Mouse (Mus musculus): Measurements from ENCODE around the gene Mchr1. TPM values are rescaled to one million over a fixed set of nuclear protein-coding genes. Genes with fewer than 3 reads are reported as not detected.

Gene Mchr1
- polyA plus RNA-seq, 1 experiment from 2014 or later, result 1.2 TPM

DNA sequence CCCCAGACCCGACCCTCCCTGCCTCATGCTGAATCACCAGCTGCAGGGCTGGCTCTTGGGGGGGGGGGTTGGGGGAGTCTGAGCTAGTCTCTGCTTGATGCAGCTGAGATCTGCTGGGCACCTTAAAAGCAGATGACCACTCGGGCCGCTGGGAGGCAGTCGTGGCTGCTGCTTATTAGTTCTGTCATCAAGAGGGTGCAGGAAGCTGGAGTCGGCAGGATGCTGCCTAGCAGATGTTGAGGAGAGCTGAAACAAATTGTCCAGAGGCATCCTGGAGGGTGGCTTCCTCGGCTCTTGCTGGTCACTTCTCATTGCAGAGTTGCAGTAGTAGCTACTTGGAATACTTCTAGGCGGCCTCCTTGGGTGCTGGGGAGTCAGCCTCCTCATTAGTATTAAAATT, 4.0 kb downstream of the Mchr1 start:
- Histone ChIP-seq H3K36me3 (ENCODE audit: control insufficient read depth, insufficient read depth, low read length) (no peaks in the 10 kb centered on the region), H3K9me3 (ENCODE audit: control insufficient read depth, low read length) (no peaks in the 10 kb centered on the region), H3K4me1 (replicated peaks; ENCODE audit: control insufficient read depth, insufficient read depth, low read length) (peaks cover 12% of the 10 kb centered on the region), H3K9ac (ENCODE audit: low read length) (no peak overlapping the region), H3K4me2 (ENCODE audit: low read depth, low read length) (no peak overlapping the region), H3K4me3 (ENCODE audit: low read length) (no peak overlapping the region), H3K27me3 (ENCODE audit: control insufficient read depth, insufficient read depth, low read depth, low read length) (peaks cover 12% of the 10 kb centered on the region), H3K27ac (ENCODE audit: low read length) (no peak overlapping the region)
- WGBS, result 22% methylated on average over 7 of the region's 7 CpGs
- ATAC-seq (ENCODE audit: low read depth), result peak; percentile 59; the same call in 1 of the 2 replicates

DNA sequence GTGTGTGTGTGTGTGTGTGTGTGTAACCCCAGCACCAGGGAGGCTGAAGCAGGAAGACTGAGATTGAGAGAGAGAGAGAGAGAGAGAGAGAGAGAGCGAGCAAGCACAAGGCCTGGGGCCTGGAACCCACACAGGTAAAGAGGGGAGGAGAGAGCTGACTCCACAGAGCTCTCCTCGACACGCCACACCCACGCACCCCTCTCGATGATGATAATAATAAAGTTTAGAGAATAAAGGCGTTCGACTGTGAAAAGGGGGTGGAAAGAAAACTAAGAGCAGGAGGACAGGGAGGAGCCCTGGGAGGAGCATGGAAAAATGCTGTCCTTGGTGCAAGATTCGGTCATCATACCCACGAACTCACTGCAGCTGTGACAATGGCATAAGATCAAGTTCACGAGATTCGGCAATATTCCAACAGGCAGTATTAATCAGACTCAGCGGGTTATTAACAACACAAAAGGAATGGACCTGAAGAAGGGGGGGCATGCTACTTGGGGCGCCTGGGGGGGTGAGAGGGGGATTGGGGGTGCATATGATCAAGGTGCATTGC, 4.6 kb downstream of the Mchr1 start:
- Histone ChIP-seq H3K27ac (ENCODE audit: low read length) (no peak overlapping the region), H3K27me3 (ENCODE audit: control insufficient read depth, insufficient read depth, low read depth, low read length) (peaks cover 8% of the 10 kb centered on the region), H3K4me2 (ENCODE audit: low read depth, low read length) (no peak overlapping the region), H3K4me3 (ENCODE audit: low read length) (no peak overlapping the region), H3K36me3 (ENCODE audit: control insufficient read depth, insufficient read depth, low read length) (0 out of 2 replicates have a peak, but pooled peaks cover 3% of the 10 kb centered on the region), H3K9ac (ENCODE audit: low read length) (no peak overlapping the region), H3K4me1 (replicated peaks; ENCODE audit: control insufficient read depth, insufficient read depth, low read length) (peaks cover 9% of the 10 kb centered on the region), H3K9me3 (ENCODE audit: control insufficient read depth, low read length) (peaks cover 3% of the 10 kb centered on the region)
- WGBS, result 63% methylated on average over 13 of the region's 13 CpGs
- ATAC-seq (ENCODE audit: low read depth), result no peak

DNA sequence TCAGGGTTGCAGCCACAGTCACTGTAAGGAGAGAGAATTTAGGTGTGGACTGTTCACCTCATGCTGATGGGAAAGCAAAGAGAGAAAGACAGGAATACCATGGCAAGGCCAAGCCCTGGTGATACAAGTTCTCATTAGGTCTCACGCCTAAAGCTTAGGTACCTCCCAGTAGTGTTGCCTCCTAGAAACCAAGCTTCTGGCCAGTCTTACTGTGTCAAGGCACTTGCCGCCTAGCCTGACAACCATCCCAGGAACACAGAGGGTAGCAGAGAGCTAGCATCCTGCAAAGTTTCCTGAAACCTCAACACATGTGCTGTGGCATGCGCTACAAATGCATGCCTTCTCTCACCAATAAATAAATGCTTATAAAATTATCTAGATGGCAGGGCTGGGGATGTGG, 11.6 kb downstream of the Mchr1 start:
- no peak for ATAC-seq (ENCODE audit: low read depth)
- Histone ChIP-seq H3K4me2 (ENCODE audit: low read depth, low read length) (peak overlapping the region; percentile 54), H3K4me3 (ENCODE audit: low read length) (peak overlapping the region; percentile 41), H3K9ac (ENCODE audit: low read length) (peak overlapping the region; percentile 57), H3K27ac (ENCODE audit: low read length) (peak overlapping the region; percentile 95), H3K9me3 (ENCODE audit: control insufficient read depth, low read length) (peaks cover 3% of the 10 kb centered on the region), H3K4me1 (replicated peaks; ENCODE audit: control insufficient read depth, insufficient read depth, low read length) (peaks cover 8% of the 10 kb centered on the region; the same call in 1 of the 2 replicates), H3K27me3 (ENCODE audit: control insufficient read depth, insufficient read depth, low read depth, low read length) (no peaks in the 10 kb centered on the region), H3K36me3 (ENCODE audit: control insufficient read depth, insufficient read depth, low read length) (0 out of 2 replicates have a peak, but pooled peaks cover 3% of the 10 kb centered on the region)
- WGBS, result 82% methylated on average over 3 of the region's 3 CpGs

- H3K9ac ChIP-seq (ENCODE audit: low read length), result peak overlapping the region; percentile 57
- WGBS, result 2% methylated on average over 13 of the region's 13 CpGs
Measured at GRCm38 (mm10) chr15:81247583-81248340, 12.5 kb downstream of the Mchr1 start.

GRCm38 (mm10) chr15:81248341-81248679, 13.0 kb downstream of the Mchr1 start:
- H3K27ac ChIP-seq (ENCODE audit: low read length), result peak overlapping the region; percentile 95
- 0 out of 2 replicates have a peak, but pooled peaks cover 3% of the 10 kb centered on the region for H3K36me3 ChIP-seq (ENCODE audit: control insufficient read depth, insufficient read depth, low read length)
- H3K4me1 ChIP-seq (replicated peaks; ENCODE audit: control insufficient read depth, insufficient read depth, low read length), result peaks cover 8% of the 10 kb centered on the region; the same call in 1 of the 2 replicates
- H3K9ac ChIP-seq (ENCODE audit: low read length), result no peak overlapping the region
- H3K4me3 ChIP-seq (ENCODE audit: low read length), result no peak overlapping the region
- peak overlapping the region; percentile 54 for H3K4me2 ChIP-seq (ENCODE audit: low read depth, low read length)
- H3K9me3 ChIP-seq (ENCODE audit: control insufficient read depth, low read length), result peaks cover 3% of the 10 kb centered on the region
- H3K27me3 ChIP-seq (ENCODE audit: control insufficient read depth, insufficient read depth, low read depth, low read length), result no peaks in the 10 kb centered on the region
- WGBS, result 44% methylated on average over 4 of the region's 4 CpGs
- ATAC-seq (ENCODE audit: low read depth), result peak; percentile 51; the same call in 1 of the 2 replicates

More at GRCm38 (mm10) chr15:81247583-81248340, 12.5 kb downstream of the Mchr1 start:
- H3K27ac ChIP-seq (ENCODE audit: low read length), result peak overlapping the region; percentile 95
- peak overlapping the region; percentile 41 for H3K4me3 ChIP-seq (ENCODE audit: low read length)
- no peaks in the 10 kb centered on the region for H3K27me3 ChIP-seq (ENCODE audit: control insufficient read depth, insufficient read depth, low read depth, low read length)
- H3K36me3 ChIP-seq (ENCODE audit: control insufficient read depth, insufficient read depth, low read length), result 0 out of 2 replicates have a peak, but pooled peaks cover 3% of the 10 kb centered on the region
- H3K4me2 ChIP-seq (ENCODE audit: low read depth, low read length), result peak overlapping the region; percentile 54
- peak; percentile 94 for ATAC-seq (ENCODE audit: low read depth)
- peaks cover 8% of the 10 kb centered on the region; the same call in 1 of the 2 replicates for H3K4me1 ChIP-seq (replicated peaks; ENCODE audit: control insufficient read depth, insufficient read depth, low read length)
- peaks cover 3% of the 10 kb centered on the region for H3K9me3 ChIP-seq (ENCODE audit: control insufficient read depth, low read length)

- peaks cover 8% of the 10 kb centered on the region; the same call in 1 of the 2 replicates for H3K4me1 ChIP-seq (replicated peaks; ENCODE audit: control insufficient read depth, insufficient read depth, low read length)
- H3K4me2 ChIP-seq (ENCODE audit: low read depth, low read length), result no peak overlapping the region
- H3K4me3 ChIP-seq (ENCODE audit: low read length), result no peak overlapping the region
- H3K9ac ChIP-seq (ENCODE audit: low read length), result no peak overlapping the region
- H3K36me3 ChIP-seq (ENCODE audit: control insufficient read depth, insufficient read depth, low read length), result 0 out of 2 replicates have a peak, but pooled peaks cover 3% of the 10 kb centered on the region
- H3K27ac ChIP-seq (ENCODE audit: low read length), result peak overlapping the region; percentile 95
- peaks cover 3% of the 10 kb centered on the region for H3K9me3 ChIP-seq (ENCODE audit: control insufficient read depth, low read length)
- 82% methylated on average over 4 of the region's 4 CpGs for WGBS
- H3K27me3 ChIP-seq (ENCODE audit: control insufficient read depth, insufficient read depth, low read depth, low read length), result no peaks in the 10 kb centered on the region
- no peak for ATAC-seq (ENCODE audit: low read depth)
Measured at GRCm38 (mm10) chr15:81248951-81249579, 13.8 kb downstream of the Mchr1 start.

DNA sequence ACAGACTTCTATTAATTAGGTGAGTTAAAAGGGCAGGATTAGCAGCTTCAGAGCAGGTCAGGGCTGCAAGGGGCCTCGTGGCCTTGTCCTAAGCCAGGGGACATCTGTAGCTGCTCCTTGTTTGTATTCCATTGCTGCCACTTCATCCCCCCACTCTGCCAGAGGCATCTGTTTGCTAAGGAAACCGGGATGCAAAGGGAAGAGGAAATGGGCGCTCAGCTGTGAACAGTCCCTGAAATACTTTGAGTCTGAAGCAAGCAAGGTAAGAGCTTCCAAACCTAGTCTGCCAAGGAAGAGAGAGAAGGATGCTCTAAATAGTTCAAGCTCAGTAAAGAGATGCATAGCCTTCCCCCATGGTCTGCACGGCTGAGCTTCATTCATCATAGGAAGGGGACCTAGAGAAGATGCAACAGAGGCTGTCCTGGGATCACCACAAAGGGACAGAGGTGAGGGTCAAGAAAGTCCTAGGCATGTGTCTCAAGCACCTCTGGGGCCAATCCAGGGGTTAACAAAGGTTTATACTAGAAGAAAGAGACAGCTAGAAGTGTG, 17.4 kb downstream of the Mchr1 start:
- H3K36me3 ChIP-seq (ENCODE audit: control insufficient read depth, insufficient read depth, low read length), result no peaks in the 10 kb centered on the region
- H3K4me3 ChIP-seq (ENCODE audit: low read length), result no peak overlapping the region
- no peak overlapping the region for H3K27ac ChIP-seq (ENCODE audit: low read length)
- no peak for ATAC-seq (ENCODE audit: low read depth)
- no peak overlapping the region for H3K9ac ChIP-seq (ENCODE audit: low read length)
- H3K9me3 ChIP-seq (ENCODE audit: control insufficient read depth, low read length), result no peaks in the 10 kb centered on the region
- H3K4me1 ChIP-seq (replicated peaks; ENCODE audit: control insufficient read depth, insufficient read depth, low read length), result peaks cover 3% of the 10 kb centered on the region; the same call in 1 of the 2 replicates
- no peaks in the 10 kb centered on the region for H3K27me3 ChIP-seq (ENCODE audit: control insufficient read depth, insufficient read depth, low read depth, low read length)
- no peak overlapping the region for H3K4me2 ChIP-seq (ENCODE audit: low read depth, low read length)
- WGBS, result 38% methylated on average over 4 of the region's 4 CpGs

DNA sequence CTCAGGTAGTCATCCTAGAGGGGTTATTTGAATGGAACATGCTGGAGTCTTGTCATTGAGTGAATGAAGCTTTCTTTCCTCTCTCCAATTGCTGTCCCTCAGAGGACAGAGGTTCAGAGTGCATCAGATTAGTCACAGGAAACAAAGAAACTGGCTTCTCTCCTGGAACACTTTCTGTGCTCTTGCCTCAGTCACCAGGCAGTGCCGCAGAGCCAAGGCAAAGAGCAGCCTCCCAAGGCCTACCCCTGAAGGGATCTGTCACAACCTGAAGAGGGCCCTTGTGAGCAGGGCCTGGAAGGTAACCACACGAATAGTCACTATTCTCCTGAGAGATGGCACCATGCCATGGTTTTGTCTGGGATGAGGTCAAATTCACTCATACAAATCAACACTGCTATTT, 18.3 kb downstream of the Mchr1 start:
- Histone ChIP-seq H3K27me3 (ENCODE audit: control insufficient read depth, insufficient read depth, low read depth, low read length) (no peaks in the 10 kb centered on the region), H3K4me1 (replicated peaks; ENCODE audit: control insufficient read depth, insufficient read depth, low read length) (0 out of 2 replicates have a peak, but pooled peaks cover 3% of the 10 kb centered on the region), H3K4me2 (ENCODE audit: low read depth, low read length) (no peak overlapping the region), H3K27ac (ENCODE audit: low read length) (no peak overlapping the region), H3K9ac (ENCODE audit: low read length) (no peak overlapping the region), H3K4me3 (ENCODE audit: low read length) (no peak overlapping the region), H3K9me3 (ENCODE audit: control insufficient read depth, low read length) (no peaks in the 10 kb centered on the region), H3K36me3 (ENCODE audit: control insufficient read depth, insufficient read depth, low read length) (no peaks in the 10 kb centered on the region)
- ATAC-seq (ENCODE audit: low read depth), result no peak
- WGBS, result 69% methylated on average over 2 of the region's 2 CpGs
